Mouse (Mus musculus) frontal cortex, postnatal 10 days (tissue): ENCODE data around the gene Ntsr1.

ENCODE experiments used
- DNase-seq, 2 experiments: peaks; one replicate each; pipeline ENCODE4 v3.0.0; 2022; ENCODE audit warnings: low spot score in 2 of 2, mixed read lengths in 1 of 2

The Ntsr1 gene

GRCm38 (mm10) chr2:180508455-180509115, 8.8 kb downstream of the Ntsr1 start:
- no peak for DNase-seq

DNA sequence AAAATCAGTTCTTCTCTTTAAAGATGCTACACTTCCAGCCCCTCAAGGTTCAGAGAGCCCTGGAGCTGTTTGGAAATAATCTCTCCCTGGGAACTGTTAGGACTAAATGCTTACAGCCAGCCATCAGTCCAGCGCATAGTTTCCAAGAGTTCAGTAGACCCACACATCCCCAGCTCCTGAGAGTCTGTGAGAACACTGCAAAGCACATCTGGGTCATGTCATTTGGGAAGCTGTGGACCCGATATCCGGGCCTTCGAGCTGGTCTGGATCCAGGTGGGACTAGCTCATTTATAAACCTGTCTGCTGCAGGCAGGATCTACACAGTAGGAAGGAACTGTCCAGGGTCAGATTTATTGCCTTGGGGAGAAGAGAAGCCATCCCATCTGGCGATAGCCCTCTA, 11.1 kb downstream of the Ntsr1 start:
- no peak for DNase-seq

DNA sequence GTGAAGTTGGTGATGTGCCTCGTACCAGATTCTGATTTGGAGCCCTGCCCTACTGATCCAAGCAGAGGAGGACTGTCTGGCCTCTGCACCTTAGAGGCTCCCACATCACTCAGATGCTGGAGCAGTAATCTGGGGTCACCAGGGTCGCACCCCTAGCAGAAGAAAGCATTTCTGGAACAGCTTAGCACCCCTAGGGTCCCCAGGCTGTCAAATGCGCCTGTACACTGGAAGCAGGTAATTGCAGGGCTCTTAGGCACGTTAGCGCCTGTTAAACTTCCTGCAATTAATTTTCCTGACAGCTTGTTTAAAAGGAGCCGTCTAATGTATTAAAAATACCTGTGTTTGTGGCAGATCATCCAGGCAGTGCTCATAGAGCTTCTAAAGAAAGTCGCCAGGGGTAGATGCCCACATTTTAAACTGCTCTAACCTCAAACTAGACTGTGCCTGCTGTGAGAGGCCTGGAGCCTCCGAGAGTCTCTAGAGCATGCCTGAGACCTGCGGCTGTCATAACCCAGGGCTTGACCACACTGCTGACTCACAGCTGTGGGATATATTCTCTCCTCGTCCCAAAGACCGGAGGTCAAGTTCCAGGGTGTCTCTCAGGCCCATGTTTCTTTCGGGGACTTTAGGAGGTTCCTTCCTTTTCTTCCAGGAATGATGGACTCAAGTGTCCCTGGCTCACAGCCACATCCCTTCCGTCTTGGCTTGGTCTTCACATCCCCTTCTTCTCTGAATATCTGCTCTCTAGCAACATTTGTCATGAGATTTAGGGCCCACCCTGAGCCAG, 12.3 kb downstream of the Ntsr1 start:
- DNase-seq = no peak

- DNase-seq = no peak
Measured at GRCm38 (mm10) chr2:180513019-180513418, 13.2 kb downstream of the Ntsr1 start.

DNA sequence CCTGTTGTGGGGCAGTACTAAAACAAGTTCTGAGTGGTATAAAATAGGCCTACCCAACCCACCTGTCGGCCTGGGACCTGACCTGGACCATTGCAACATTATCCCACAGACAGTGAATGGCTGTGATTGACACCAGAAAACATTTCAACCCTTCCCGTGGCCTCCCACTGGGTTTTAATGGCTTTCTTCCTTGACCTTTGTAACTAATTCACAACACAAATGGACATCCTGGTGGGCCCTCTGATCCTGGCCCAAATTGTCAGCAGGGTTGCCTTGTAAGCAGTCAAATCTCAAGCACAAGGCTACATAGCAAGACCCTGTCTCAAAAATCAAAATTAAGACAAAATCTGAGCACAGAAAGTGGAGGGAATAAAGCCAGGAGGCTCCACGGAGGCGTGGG, 14.1 kb downstream of the Ntsr1 start:
- no peak for DNase-seq

- no peak for DNase-seq
Measured at GRCm38 (mm10) chr2:180521437-180522221, 21.9 kb downstream of the Ntsr1 start.

- no peak for DNase-seq
Measured at GRCm38 (mm10) chr2:180522825-180523224, 23.0 kb downstream of the Ntsr1 start.

GRCm38 (mm10) chr2:180527447-180527846, 27.7 kb downstream of the Ntsr1 start:
- no peak for DNase-seq

DNA sequence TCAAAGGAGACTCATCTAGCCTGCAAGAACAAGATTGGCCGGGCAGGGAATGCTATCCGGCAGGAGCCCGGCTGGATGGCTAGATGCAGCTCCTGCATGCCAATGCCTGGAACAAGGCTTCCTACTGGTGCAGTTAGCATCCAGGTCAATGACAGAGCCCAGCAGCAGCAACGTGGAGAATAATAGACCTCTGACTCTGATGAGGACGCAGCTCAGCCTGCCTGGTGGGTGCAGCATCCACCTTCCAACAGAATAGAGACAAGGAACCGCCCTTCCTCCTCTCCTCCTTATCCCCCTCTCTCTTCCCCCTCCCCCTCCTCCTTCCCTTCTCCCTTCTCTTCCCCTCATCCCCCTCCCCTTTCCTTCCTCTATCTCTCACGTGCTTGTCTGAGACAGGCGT, 28.1 kb downstream of the Ntsr1 start:
- DNase-seq = no peak

DNA sequence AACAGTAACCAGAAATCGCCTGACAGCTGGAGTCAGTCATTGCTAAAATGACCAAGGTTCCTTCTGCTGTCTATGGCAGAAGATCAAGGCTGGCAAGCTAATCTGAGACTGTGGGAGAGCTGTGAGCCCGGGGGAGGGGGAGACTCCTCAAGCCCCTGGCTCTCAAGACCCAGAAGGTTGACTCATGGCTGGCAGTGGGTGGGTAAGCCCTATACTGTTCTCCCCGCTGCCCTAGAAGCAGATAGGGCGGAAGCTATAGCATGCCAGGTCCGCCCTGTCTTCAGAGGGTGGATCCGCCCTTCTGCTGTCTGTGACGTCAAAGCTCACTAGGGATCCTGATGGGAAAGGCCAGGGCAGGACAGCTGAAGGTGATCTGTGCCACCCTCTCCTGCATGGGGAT, 30.4 kb downstream of the Ntsr1 start:
- no peak for DNase-seq

GRCm38 (mm10) chr2:180530584-180530983, 30.8 kb downstream of the Ntsr1 start:
- DNase-seq = no peak

DNA sequence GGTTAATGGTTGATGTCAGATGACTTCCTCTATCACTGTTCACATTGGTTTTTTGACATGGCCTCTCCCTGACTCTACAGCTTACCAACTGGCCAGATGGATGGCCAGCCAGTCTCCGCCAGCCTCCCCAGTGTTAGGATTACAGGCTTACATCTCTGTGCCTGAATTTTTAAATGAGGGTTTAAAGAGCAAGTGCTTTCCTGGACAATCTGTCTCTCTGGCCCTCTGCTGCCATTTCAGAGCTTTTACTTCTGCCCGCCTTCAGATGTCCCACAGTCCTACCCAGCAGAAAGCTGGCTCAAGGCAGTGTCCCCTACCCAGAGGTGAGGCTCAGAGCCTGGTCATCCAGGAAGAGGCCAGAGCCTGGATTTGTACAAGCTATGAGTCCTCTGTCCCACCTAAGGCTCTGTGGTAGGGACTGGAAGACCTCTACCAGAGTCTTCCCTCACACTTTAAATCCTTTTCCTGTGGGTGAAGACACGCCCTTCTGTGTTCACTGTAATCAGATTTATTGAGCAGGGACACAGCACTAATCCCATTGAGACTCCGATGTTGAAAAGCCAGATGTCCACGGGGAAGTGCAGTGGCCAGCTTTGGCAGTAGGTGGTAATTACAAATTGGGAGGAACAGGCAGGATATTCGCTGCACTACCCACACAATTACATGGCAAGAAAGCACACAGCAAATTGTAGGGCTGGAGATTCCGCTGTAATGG, 32.1 kb downstream of the Ntsr1 start:
- no peak for DNase-seq

- no peak for DNase-seq
Measured at GRCm38 (mm10) chr2:180532386-180532995, 32.7 kb downstream of the Ntsr1 start.

DNA sequence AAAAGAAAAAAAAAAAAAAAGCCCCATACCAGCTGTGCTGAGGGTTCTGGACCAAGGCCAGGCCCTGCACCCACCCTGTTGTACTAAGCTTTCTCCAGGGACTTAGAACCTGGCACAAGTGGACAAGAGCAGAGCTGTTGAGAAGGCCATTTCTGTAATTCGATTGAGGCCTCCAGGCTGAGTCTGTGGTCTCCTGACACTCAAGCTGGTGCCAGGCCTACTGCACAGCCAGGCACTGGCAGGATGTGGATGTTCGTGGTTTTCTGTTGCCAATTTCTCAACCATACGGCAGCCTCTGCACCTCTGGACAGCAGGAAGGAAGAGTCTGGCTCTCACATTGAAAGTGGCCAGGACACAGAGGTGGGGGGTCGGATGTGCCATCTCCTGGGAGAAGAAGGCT, 33.5 kb downstream of the Ntsr1 start:
- no peak for DNase-seq

- no peak for DNase-seq
Measured at GRCm38 (mm10) chr2:180543675-180544074, 43.9 kb downstream of the Ntsr1 start.

DNA sequence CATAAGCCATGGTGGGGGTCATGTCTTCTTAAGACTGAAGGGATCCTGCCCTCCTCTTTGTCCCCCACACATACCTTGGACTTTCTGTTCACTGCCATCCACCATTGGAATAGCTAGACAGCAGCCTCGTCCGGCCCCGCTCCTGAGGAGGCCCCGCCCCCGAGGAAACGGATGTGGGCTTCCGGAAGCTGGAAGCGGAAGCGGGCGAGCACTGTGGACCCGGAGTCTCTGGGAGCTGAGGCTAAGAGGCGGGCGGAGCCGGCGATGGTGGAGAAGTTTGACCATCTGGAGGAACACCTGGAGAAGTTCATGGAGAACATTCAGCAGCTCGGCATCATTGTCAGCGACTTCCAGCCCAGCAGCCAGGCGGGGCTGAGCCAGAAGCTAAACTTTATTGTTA, 45.3 kb downstream of the Ntsr1 start:
- DNase-seq = no peak

DNA sequence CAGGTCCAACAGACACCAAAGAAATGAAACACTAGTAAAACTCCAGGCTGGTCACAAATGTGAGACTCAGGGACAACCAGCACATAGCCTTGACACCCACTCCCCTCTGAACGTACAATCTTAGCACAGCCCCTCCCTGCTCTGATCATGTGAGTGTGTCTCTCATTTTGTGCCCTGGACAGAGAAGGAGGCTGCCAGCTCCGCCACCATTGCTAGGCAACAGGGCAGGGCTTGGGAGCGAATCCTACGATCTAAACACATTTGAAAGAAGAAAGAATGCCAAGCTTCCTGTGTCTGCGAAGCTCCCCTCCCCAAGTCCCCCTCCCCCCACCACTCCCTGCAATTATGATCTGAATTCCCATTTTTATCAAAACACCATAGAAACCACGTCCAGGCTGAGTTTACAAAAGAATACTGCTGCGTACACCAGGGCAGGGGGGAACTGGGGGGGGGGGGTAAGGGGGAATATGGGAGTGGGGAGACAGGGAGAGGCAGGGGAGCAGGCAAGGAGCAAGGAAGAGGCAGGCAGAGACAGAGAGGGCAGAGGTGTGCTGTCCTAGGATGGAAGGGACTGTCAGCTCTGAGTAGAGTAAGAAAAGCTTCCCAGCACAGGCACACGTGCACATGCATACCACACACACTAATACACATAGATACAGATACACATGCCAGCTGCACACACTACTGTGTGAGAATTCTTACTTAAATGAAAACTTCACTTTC, 47.8 kb downstream of the Ntsr1 start:
- DNase-seq = peak; percentile 46 to 54

DNA sequence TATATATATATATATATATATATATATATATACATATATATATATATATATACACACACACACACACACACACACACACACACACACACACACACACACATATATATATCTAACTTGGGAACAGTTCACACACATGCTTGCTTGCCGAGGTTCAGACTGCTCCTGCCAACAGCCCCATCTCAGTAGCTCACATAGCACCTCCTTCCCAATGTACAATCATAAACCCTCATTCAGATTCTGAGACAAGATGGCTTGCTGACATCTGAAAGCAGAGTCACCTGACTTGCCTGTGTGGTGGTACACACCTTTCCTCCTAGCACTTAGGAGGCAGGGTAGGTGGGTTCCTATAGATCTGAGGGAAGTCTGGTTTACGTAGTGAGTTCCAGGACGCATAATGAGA, 52.6 kb downstream of the Ntsr1 start:
- DNase-seq = no peak

GRCm38 (mm10) chr2:180555219-180555618, 55.4 kb downstream of the Ntsr1 start:
- DNase-seq = no peak

DNA sequence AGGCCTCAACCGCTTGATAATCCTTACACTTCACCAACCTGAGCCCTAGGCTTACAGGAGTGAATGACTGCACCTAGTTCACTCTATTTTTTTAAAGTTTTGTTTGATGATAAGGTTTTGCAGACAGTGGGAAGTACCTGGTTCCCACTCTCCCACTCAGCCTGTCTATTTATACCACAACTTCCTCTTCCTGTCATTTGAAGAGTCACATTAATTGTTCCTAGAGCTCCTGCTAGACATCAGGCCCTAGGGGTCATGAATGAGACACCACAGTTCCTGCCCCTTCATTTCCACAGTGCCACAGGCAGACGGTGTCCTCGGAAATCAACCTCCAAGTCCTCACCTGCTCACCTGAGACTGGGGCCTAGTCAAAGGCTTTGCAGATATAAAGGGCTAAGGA, 56.7 kb downstream of the Ntsr1 start:
- DNase-seq = no peak

DNA sequence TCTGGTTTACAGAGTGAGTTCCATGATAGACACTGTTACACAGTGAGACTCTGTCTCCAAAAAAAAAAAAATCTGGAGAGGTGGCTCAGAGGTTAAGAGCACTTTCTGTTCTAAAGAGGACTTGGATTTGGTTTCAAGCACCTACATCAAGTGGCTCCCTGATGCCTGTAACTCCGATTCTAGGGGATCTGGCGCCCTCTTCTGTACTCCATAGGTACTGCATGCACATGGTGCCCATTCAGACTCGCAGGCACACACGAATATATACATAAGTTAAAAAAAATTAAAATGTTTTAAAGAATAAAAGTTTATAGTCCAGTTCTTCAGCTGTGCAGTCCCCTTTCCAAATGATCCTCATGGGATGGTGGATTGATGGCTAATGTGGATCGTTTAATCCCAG, 60.5 kb downstream of the Ntsr1 start:
- DNase-seq = no peak
